Mouse (Mus musculus): ENCODE data around the gene Gimd1. TPM values are rescaled to one million over a fixed set of nuclear protein-coding genes. Genes with fewer than 3 reads are reported as not detected.

Gene Gimd1
- not detected in 2 replicates for polyA plus RNA-seq (2021; fragmentation: Nextera tagmentation)
- long read RNA-seq, experiment 1: 0 reads
- long read RNA-seq, experiment 2: 0 reads

DNA sequence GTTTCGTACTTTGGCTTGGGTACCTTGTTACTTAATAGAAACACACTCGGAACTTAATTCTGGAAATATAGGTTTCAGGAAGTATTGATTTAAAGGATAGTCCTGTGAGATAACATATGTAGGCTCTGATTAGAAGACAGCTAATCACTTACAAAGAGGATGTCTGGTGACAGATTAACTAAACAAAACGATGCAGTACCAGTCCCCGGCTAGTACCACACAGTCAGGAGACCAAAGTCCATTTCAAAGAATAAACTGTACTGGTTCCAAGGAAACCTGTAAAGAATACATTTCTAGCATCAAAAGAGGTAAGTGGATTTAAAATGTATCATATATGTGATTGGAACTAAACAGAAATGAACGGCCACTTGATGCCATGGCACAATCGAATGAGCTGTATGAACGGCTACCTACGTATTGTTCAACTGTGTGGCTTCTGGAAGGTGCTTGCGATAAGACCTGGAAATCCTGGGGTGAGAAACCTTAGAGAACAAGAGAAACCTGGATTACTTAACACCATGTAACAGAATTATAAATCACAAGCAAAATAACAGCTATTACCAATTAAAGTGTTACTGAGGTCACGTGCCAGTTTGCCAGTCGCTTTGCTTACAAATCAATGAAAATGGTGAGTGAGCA, at the start of gene Gimd1:
Gene Gimd1, plus strand, starts transcription at position 220 of the 639 bp plus-strand sequence.

DNA sequence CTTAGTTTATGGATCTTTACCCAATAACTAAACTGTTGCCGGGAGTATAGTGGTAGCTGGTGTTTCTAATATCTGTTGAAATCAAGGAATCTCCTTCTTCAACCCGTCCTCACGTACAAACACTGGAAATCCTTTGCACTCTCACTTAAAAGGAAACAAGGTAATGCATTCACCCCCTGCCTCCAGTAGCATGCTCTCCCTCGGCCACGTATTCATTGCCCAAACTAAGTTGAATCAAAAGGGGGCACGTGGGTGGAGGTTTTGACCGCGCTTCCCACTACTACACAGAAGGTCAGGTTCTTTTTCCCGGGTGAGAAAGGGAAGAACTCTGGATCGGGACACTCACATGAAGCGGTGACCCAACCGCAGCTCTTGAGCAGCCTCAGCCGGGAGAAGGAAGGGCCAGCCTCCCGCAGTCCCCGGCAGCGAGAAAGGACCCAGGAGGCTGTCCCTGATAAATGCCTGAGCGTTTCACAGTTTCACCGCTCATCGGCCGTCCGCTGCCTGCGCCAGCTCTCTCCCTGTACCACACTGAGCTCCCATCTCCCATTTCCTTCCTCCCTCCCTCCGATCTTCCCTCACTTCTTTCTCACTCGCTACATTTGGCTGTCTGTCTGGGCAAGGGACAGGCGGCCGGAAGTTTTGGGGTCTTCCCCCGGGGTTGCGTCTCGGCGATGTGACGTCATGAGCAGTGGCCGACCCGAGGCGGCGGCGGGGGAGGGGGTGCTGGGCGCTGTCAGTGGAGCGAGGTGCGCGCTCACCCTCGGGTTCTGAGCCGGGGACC, 54.0 kb downstream of the Gimd1 start, which contains the start of gene Tbck:
Gene Tbck, plus strand, starts transcription at position 698 of the 784 bp plus-strand sequence.

DNA sequence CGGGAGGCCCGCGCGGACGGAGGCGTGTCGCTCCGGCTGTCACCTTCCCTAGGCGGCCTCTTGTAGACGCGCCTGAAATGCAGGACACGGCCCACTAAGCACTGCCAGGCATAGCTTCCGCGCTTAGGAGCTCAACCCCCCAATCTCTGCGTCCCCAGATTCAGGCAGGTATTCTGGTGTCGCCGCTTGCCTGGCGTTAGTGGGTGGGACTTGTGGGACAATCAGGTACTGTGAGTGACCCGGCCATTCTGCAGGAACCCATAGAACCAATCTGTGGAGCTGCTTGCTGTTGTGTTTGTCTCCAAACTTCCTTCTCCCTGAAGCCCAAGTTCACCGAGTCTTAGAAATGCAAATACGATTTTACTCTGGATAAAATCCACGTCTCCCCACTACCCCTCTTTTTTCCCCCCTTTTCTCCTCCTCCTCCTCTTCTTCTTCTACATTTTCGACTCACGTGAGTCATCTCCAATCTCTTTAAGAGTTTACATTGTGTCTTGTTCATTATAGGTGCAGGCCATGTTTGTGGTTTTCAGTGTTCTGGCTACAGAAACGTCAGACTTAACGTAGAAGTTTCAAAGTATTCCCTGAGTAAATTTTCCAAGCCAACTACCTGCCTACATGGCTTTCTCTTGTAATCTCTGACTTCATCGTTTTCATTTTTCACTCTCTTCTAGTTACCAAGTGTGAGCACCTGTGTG, 54.8 kb downstream of the Gimd1 start, which contains the start of gene Aimp1:
Gene Aimp1, minus strand, starts transcription at position 140 of the 698 bp plus-strand sequence.

Other genes starting within 250 kb of the Gimd1 start
- gene Tbck, start 54.3 kb downstream of the Gimd1 start, polyA plus RNA-seq (2021; fragmentation: Nextera tagmentation): 26.8 and 43.2 TPM in 2 replicates
- gene Aimp1, start 54.5 kb downstream of the Gimd1 start, polyA plus RNA-seq (2021; fragmentation: Nextera tagmentation): 107 and 122 TPM in 2 replicates

Data from left cerebral cortex, adult 6 months (tissue).